Mouse (Mus musculus) myocyte (in vitro differentiated cells): ENCODE measurements around the gene Hist1h3f.

Source experiments
- MAX ChIP-seq: IDR thresholded peaks from one replicate; pipeline ENCODE4 v1.6.1; 2011; ENCODE audit warnings: low read depth, mild to moderate bottlenecking, control low read depth
- POLR2A ChIP-seq: IDR thresholded peaks from one replicate; pipeline ENCODE4 v1.6.1; 2011; ENCODE audit warnings: low read depth, mild to moderate bottlenecking, control low read depth, moderate library complexity; ENCODE audit not compliant: insufficient read length
- POLR2AphosphoS2 ChIP-seq: IDR thresholded peaks from one replicate; pipeline ENCODE4 v1.6.1; 2011; ENCODE audit warnings: low read depth, control low read depth; ENCODE audit not compliant: insufficient read length
- SRF ChIP-seq: IDR thresholded peaks from one replicate; pipeline ENCODE4 v1.6.1; 2011; ENCODE audit warnings: low read depth; ENCODE audit not compliant: control insufficient read depth, insufficient read length
- TCF12 ChIP-seq: IDR thresholded peaks from one replicate; pipeline ENCODE4 v1.6.1; 2011; ENCODE audit warnings: mild to moderate bottlenecking, control low read depth; ENCODE audit not compliant: poor library complexity, insufficient read depth, severe bottlenecking
- USF1 ChIP-seq: IDR thresholded peaks from one replicate; pipeline ENCODE4 v1.6.1; 2011; ENCODE audit warnings: low read depth, mild to moderate bottlenecking, control low read depth, moderate library complexity

- no peak for TF ChIP-seq POLR2A
- no peak for TF ChIP-seq POLR2AphosphoS2
- no peak for TF ChIP-seq SRF
- no peak for TF ChIP-seq TCF12
- TF ChIP-seq USF1 = no peak
- no peak for TF ChIP-seq MAX
Measured at GRCm38 (mm10) chr13:23582219-23583056, 38.6 kb downstream of the Hist1h3f start.
